24 mouse cellular contexts compared by ENCODE assay signal in the genomic region with DNA sequence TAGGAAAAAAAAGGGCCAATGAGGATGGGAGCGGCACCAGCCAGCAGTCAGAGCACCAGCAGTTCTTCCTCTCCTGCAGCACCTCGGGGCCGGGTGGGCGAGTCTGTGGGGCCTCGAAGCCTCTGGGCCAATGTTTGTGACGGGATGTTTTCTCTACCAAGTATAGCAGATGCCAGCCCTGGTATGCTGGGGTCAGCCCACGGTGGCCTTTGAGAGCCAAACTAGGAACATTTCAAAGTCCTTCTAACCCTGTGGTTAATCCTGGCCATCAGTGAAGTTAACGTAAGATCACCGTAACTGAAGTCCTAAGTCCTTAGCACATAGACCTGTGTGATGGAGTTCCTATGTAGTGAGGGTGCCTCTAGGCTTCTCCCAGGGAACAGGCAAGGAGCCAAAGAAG. TPM values are rescaled to one million over a fixed set of nuclear protein-coding genes. Genes with fewer than 3 reads are reported as not detected.
DNase-seq lines count a peak whose midpoint lies in the region; ATAC-seq lines count a peak whose summit lies in the region.
"Had no signal": no experiment of that assay in that cellular context is flagged by ENCODE, and none has a peak within 500 bp of the region (broad histone marks: within the 10 kb centered on the region; RNA-seq: fewer than 3 reads in every experiment).

No protein-coding gene starts in this region.

- 50% methylated on average over 9 of the region's 9 CpGs for WGBS in midbrain, embryonic 11.5 days
- 56% methylated on average over 9 of the region's 9 CpGs for WGBS in midbrain, embryonic 13.5 days

- no peak for ATAC-seq in midbrain, embryonic 11.5 days (ENCODE audit: low FRiP score)
- no peak for ATAC-seq in midbrain, embryonic 13.5 days
- ATAC-seq: CD4-positive, CD25-positive, alpha-beta regulatory T cell, adult 4 months; forebrain, embryonic 16.5 days; intestine, postnatal 0 days; Patski had no signal

- H3K27ac ChIP-seq in midbrain, embryonic 11.5 days (ENCODE audit: low read depth, low read length) = no peak overlapping the region
- no peak overlapping the region for H3K27ac ChIP-seq in midbrain, embryonic 13.5 days
- H3K27ac ChIP-seq: forebrain, embryonic 12.5 days; heart, adult 2 months; hindbrain, embryonic 12.5 days; hindbrain, embryonic 15.5 days had no signal

- H3K4me1 ChIP-seq in midbrain, embryonic 11.5 days (ENCODE audit: control insufficient read depth, insufficient read depth, low read length) = no peaks in the 10 kb centered on the region
- peaks cover 11% of the 10 kb centered on the region for H3K4me1 ChIP-seq in midbrain, embryonic 13.5 days (replicated peaks)
- H3K4me1 ChIP-seq: hindbrain, embryonic 15.5 days had no signal

- DNase-seq in cerebellum, postnatal 10 days = peak; percentile 29 to 36
- no peak for DNase-seq in cerebellum, postnatal 36 days
- peak; percentile 67 for DNase-seq in midbrain, embryonic 11.5 days (ENCODE audit: low spot score, missing footprints)
- DNase-seq in Muller cell, postnatal 12 days (ENCODE audit: inconsistent ontology term) = peak; percentile 57
- no peak for DNase-seq in left cerebral cortex, postnatal 25 days (ENCODE audit: low spot score in 2 of 2)
- DNase-seq: adrenal gland, postnatal 10 days; adrenal gland, postnatal 36 days; cerebellum, adult 11 months; cerebellum, adult 2 months; cerebellum, adult 9-11 months; gastrocnemius, postnatal 10 days; gastrocnemius, postnatal 36 days; heart, adult 2 months had no signal

- H3K27me3 ChIP-seq in midbrain, embryonic 11.5 days (ENCODE audit: control insufficient read depth, insufficient read depth, low read length) = no peaks in the 10 kb centered on the region
- no peaks in the 10 kb centered on the region for H3K27me3 ChIP-seq in midbrain, embryonic 13.5 days
- H3K27me3 ChIP-seq: hindbrain, embryonic 15.5 days; Patski had no signal

- no peak overlapping the region for H3K4me2 ChIP-seq in midbrain, embryonic 11.5 days
- H3K4me2 ChIP-seq in midbrain, embryonic 13.5 days (replicated peaks) = no peak overlapping the region
- H3K4me2 ChIP-seq: forebrain, embryonic 12.5 days; heart, embryonic 11.5 days; hindbrain, embryonic 12.5 days; hindbrain, embryonic 15.5 days had no signal

- intact Hi-C loops in left cerebral cortex, postnatal 25 days (cut with DNase I) = no loop called here

- H3K9me3 ChIP-seq in midbrain, embryonic 11.5 days (ENCODE audit: control insufficient read depth, low read length) = no peaks in the 10 kb centered on the region
- no peaks in the 10 kb centered on the region for H3K9me3 ChIP-seq in midbrain, embryonic 13.5 days
- H3K9me3 ChIP-seq: forebrain, embryonic 12.5 days; hindbrain, embryonic 12.5 days; hindbrain, embryonic 15.5 days had no signal

- H3K9ac ChIP-seq in midbrain, embryonic 11.5 days (ENCODE audit: low read length) = no peak overlapping the region
- H3K9ac ChIP-seq in midbrain, embryonic 13.5 days (replicated peaks) = no peak overlapping the region
- H3K9ac ChIP-seq: forebrain, embryonic 12.5 days; hindbrain, embryonic 12.5 days; hindbrain, embryonic 15.5 days had no signal

- no peak overlapping the region for H3K4me3 ChIP-seq in midbrain, embryonic 11.5 days (ENCODE audit: low read depth, low read length)
- no peak overlapping the region for H3K4me3 ChIP-seq in midbrain, embryonic 13.5 days (replicated peaks)
- H3K4me3 ChIP-seq: forebrain, embryonic 12.5 days; heart, adult 2 months; hindbrain, embryonic 12.5 days; hindbrain, embryonic 15.5 days had no signal

- no peaks in the 10 kb centered on the region for H3K36me3 ChIP-seq in midbrain, embryonic 11.5 days (ENCODE audit: control insufficient read depth, insufficient read depth, low read length)
- no peaks in the 10 kb centered on the region for H3K36me3 ChIP-seq in midbrain, embryonic 13.5 days
- H3K36me3 ChIP-seq: forebrain, embryonic 12.5 days; hindbrain, embryonic 12.5 days; hindbrain, embryonic 15.5 days had no signal

RNA-seq across cellular contexts. Expression of gene Kif23, which starts 25.5 kb away (rescaled TPM):
- 110 and 120 TPM in 2 replicates for polyA plus RNA-seq in midbrain, embryonic 11.5 days (2014; fragmentation: Nextera tagmentation; extraction: Ambion mirVana)
- polyA plus RNA-seq in midbrain, embryonic 13.5 days (2015; fragmentation: Nextera tagmentation; extraction: Ambion mirVana) = 36.8 and 40.1 TPM in 2 replicates
- total RNA-seq in left cerebral cortex, postnatal 25 days (2021) = 1 to 10 TPM; 2.3 to 2.9 TPM

RNA-seq across cellular contexts. Expression of gene Paqr5, which starts 54.6 kb away (rescaled TPM):
- polyA plus RNA-seq in midbrain, embryonic 11.5 days (2014; fragmentation: Nextera tagmentation; extraction: Ambion mirVana) = 0.26 and 0.37 TPM in 2 replicates
- polyA plus RNA-seq in midbrain, embryonic 13.5 days (2015; fragmentation: Nextera tagmentation; extraction: Ambion mirVana) = 0.39 and 0.75 TPM in 2 replicates
- 1 to 10 TPM; 3.9 to 5.0 TPM for total RNA-seq in left cerebral cortex, postnatal 25 days (2021)
- total RNA-seq: gastrocnemius, postnatal 36 days; heart, adult 2 months; heart, postnatal 25 days; MEL had no signal

RNA-seq across cellular contexts. Expression of gene Rplp1, which starts 57.7 kb away (rescaled TPM):
- polyA plus RNA-seq in midbrain, embryonic 11.5 days (2014; fragmentation: Nextera tagmentation; extraction: Ambion mirVana) = 980 and 1,048 TPM in 2 replicates
- 860 and 872 TPM in 2 replicates for polyA plus RNA-seq in midbrain, embryonic 13.5 days (2015; fragmentation: Nextera tagmentation; extraction: Ambion mirVana)
- total RNA-seq in left cerebral cortex, postnatal 25 days (2021) = 1,000 to 10,000 TPM; 1,342 to 1,349 TPM

Comparison
In these comparisons a context has a peak if more than half of its experiments do, and no peak if none do; other contexts are left out.
1. DNase-seq: peak in cerebellum, postnatal 10 days (2 of 2), midbrain, embryonic 11.5 days (single experiment) and Muller cell, postnatal 12 days (single experiment); none in cerebellum, postnatal 36 days (0 of 2) and left cerebral cortex, postnatal 25 days (0 of 2).